Mouse (Mus musculus): ENCODE results near the gene Rps6ka1.
"Not testable (repeated sequence)": the region's sequence is repeated elsewhere in the genome, so short reads cannot be mapped to it uniquely, and the experiment has no call there.

Gene Rps6ka1

GRCm38 (mm10) chr4:133887672-133888453 is at the start of gene Rps6ka1:
TSS of gene Rps6ka1 (minus strand) at chr4:133887797.
- DNase-seq (ENCODE audit: inconsistent age in 2 of 2, low spot score in 1 of 2), result peak; percentile 85 to 97

- no peak for DNase-seq (ENCODE audit: inconsistent age in 2 of 2, low spot score in 1 of 2)
These were observed 44.2 kb upstream of the Rps6ka1 start for GRCm38 (mm10) chr4:133931785-133932184.

- peak in 1 of 2 experiments; percentile 56 for DNase-seq (ENCODE audit: inconsistent age in 2 of 2, low spot score in 1 of 2)
These were observed 43.8 kb upstream of the Rps6ka1 start for GRCm38 (mm10) chr4:133931349-133931748.

GRCm38 (mm10) chr4:133929278-133929670 is 41.7 kb upstream of the Rps6ka1 start:
- peak; percentile 40 to 71 for DNase-seq (ENCODE audit: inconsistent age in 2 of 2, low spot score in 1 of 2)

- no peak for DNase-seq (ENCODE audit: inconsistent age in 2 of 2, low spot score in 1 of 2)
These were observed 41.1 kb upstream of the Rps6ka1 start for GRCm38 (mm10) chr4:133928576-133929277.

- no peak for DNase-seq (ENCODE audit: inconsistent age in 2 of 2, low spot score in 1 of 2)
These were observed 37.6 kb upstream of the Rps6ka1 start for GRCm38 (mm10) chr4:133925204-133925603.

GRCm38 (mm10) chr4:133923743-133924142 is 36.1 kb upstream of the Rps6ka1 start:
- no peak for DNase-seq (ENCODE audit: inconsistent age in 2 of 2, low spot score in 1 of 2)

- DNase-seq (ENCODE audit: inconsistent age in 2 of 2, low spot score in 1 of 2), result peak in 1 of 2 experiments; percentile 82
These were observed 30.7 kb upstream of the Rps6ka1 start for GRCm38 (mm10) chr4:133918093-133918825.

GRCm38 (mm10) chr4:133911983-133912382 is 24.4 kb upstream of the Rps6ka1 start:
- DNase-seq (ENCODE audit: inconsistent age in 2 of 2, low spot score in 1 of 2), result no peak

- peak; percentile 98 to 99 for DNase-seq (ENCODE audit: inconsistent age in 2 of 2, low spot score in 1 of 2)
These were observed 22.9 kb upstream of the Rps6ka1 start for GRCm38 (mm10) chr4:133910236-133911211.

- no peak for DNase-seq (ENCODE audit: inconsistent age in 2 of 2, low spot score in 1 of 2)
These were observed 20.5 kb upstream of the Rps6ka1 start for GRCm38 (mm10) chr4:133908051-133908450.

- no peak for DNase-seq (ENCODE audit: inconsistent age in 2 of 2, low spot score in 1 of 2)
These were observed 19.5 kb upstream of the Rps6ka1 start for GRCm38 (mm10) chr4:133907086-133907485.

- not testable (repeated sequence) for DNase-seq (ENCODE audit: inconsistent age in 2 of 2, low spot score in 1 of 2)
These were observed 18.7 kb upstream of the Rps6ka1 start for GRCm38 (mm10) chr4:133906336-133906735.

GRCm38 (mm10) chr4:133905167-133905566 is 17.6 kb upstream of the Rps6ka1 start:
- no peak for DNase-seq (ENCODE audit: inconsistent age in 2 of 2, low spot score in 1 of 2)

GRCm38 (mm10) chr4:133904326-133904725 is 16.7 kb upstream of the Rps6ka1 start:
- DNase-seq (ENCODE audit: inconsistent age in 2 of 2, low spot score in 1 of 2), result no peak

- no peak for DNase-seq (ENCODE audit: inconsistent age in 2 of 2, low spot score in 1 of 2)
These were observed 15.8 kb upstream of the Rps6ka1 start for GRCm38 (mm10) chr4:133903372-133903771.

- DNase-seq (ENCODE audit: inconsistent age in 2 of 2, low spot score in 1 of 2), result no peak
These were observed 14.9 kb upstream of the Rps6ka1 start for GRCm38 (mm10) chr4:133902510-133902909.

GRCm38 (mm10) chr4:133900887-133901286 is 13.3 kb upstream of the Rps6ka1 start:
- DNase-seq (ENCODE audit: inconsistent age in 2 of 2, low spot score in 1 of 2), result no peak

- DNase-seq (ENCODE audit: inconsistent age in 2 of 2, low spot score in 1 of 2), result no peak
These were observed 12.8 kb upstream of the Rps6ka1 start for GRCm38 (mm10) chr4:133900352-133900751.

GRCm38 (mm10) chr4:133899241-133899800 is 11.7 kb upstream of the Rps6ka1 start:
- no peak for DNase-seq (ENCODE audit: inconsistent age in 2 of 2, low spot score in 1 of 2)

Data from adrenal gland, adult (tissue).